Mouse (Mus musculus) ovary, adult 2 months (tissue): ENCODE measurements around the gene Olfr1249. TPM values are rescaled to one million over a fixed set of nuclear protein-coding genes. Genes with fewer than 3 reads are reported as not detected.

Experiments
- polyA plus RNA-seq: library from polyadenylated mRNA; depleted of rRNA; stranded (reverse); fragments of >200 nt; gene quantifications from 2 replicates; pipeline ENCODE4 v1.2.3, GENCODE M21; 2012; rRNA removed

The Olfr1249 gene
- not detected in 2 replicates for polyA plus RNA-seq

GRCm38 (mm10) chr2:89634883-89635282 is at the start of gene Olfr1249:
Gene Olfr1249, minus strand, starts transcription at chr2:89634983.

GRCm38 (mm10) chr2:89671836-89672235 is 37.1 kb upstream of the Olfr1249 start, which contains the start of gene Olfr1251:
Gene Olfr1251, minus strand, starts transcription at chr2:89671936.

GRCm38 (mm10) chr2:89661367-89661766 is 26.6 kb upstream of the Olfr1249 start, which contains the start of gene Olfr1250:
Gene Olfr1250, minus strand, starts transcription at chr2:89661467.

GRCm38 (mm10) chr2:89618145-89618544 is 16.6 kb downstream of the Olfr1249 start, which contains the start of gene Olfr1248:
Gene Olfr1248, minus strand, starts transcription at chr2:89618245.

GRCm38 (mm10) chr2:89614030-89614429 is 20.8 kb downstream of the Olfr1249 start, which contains the start of gene Olfr1247:
Gene Olfr1247, minus strand, starts transcription at chr2:89614130.

GRCm38 (mm10) chr2:89593057-89593456 is 41.7 kb downstream of the Olfr1249 start, which contains the start of gene Olfr1246:
Gene Olfr1246, minus strand, starts transcription at chr2:89593157.

Other genes starting within 250 kb of the Olfr1249 start
- gene Olfr1238, start 225.3 kb downstream of the Olfr1249 start, polyA plus RNA-seq, result not detected in 2 replicates
- gene Olfr1239, start 214.6 kb downstream of the Olfr1249 start, polyA plus RNA-seq, result not detected in 2 replicates
- not detected in 2 replicates for gene Olfr1240, start 192.0 kb downstream of the Olfr1249 start, polyA plus RNA-seq
- not detected in 2 replicates for gene Olfr1241, start 147.9 kb downstream of the Olfr1249 start, polyA plus RNA-seq
- not detected in 2 replicates for gene Olfr1242, start 136.6 kb downstream of the Olfr1249 start, polyA plus RNA-seq
- not detected in 2 replicates for gene Olfr1243, start 103.5 kb downstream of the Olfr1249 start, polyA plus RNA-seq
- gene Olfr1245, start 56.5 kb downstream of the Olfr1249 start, polyA plus RNA-seq, result not detected in 2 replicates
- gene Olfr1246, start 41.8 kb downstream of the Olfr1249 start, polyA plus RNA-seq, result 0.17 TPM in 1 of 2 replicates, not detected in the other
- gene Olfr1247, start 20.9 kb downstream of the Olfr1249 start, polyA plus RNA-seq, result not detected in 2 replicates
- not detected in 2 replicates for gene Olfr1248, start 16.7 kb downstream of the Olfr1249 start, polyA plus RNA-seq
- gene Olfr1250, start 26.5 kb upstream of the Olfr1249 start, polyA plus RNA-seq, result 1.0 and 1.1 TPM in 2 replicates
- gene Olfr1251, start 37.0 kb upstream of the Olfr1249 start, polyA plus RNA-seq, result 1.8 and 3.6 TPM in 2 replicates
- not detected in 2 replicates for gene Olfr1252, start 90.0 kb upstream of the Olfr1249 start, polyA plus RNA-seq
- not detected in 2 replicates for gene Olfr1253, start 122.1 kb upstream of the Olfr1249 start, polyA plus RNA-seq
- gene Olfr1254, start 158.6 kb upstream of the Olfr1249 start, polyA plus RNA-seq, result not detected in 2 replicates
- not detected in 2 replicates for gene Olfr1255, start 177.1 kb upstream of the Olfr1249 start, polyA plus RNA-seq
- not detected in 2 replicates for gene Olfr1256, start 206.6 kb upstream of the Olfr1249 start, polyA plus RNA-seq
- gene Olfr48, start 213.2 kb upstream of the Olfr1249 start, polyA plus RNA-seq, result not detected in 2 replicates
- gene Olfr1257, start 243.5 kb upstream of the Olfr1249 start, polyA plus RNA-seq, result not detected in 2 replicates